Mouse (Mus musculus) G1E-ER4 (cell line): ENCODE data around the gene Fsip1. TPM values are rescaled to one million over a fixed set of nuclear protein-coding genes. Genes with fewer than 3 reads are reported as not detected.

ENCODE experiments used
- GATA1 ChIP-seq: IDR thresholded peaks from one replicate; pipeline ENCODE4 v1.8.0; 2012; ENCODE audit warnings: low read length, inconsistent platforms
- polyA plus RNA-seq: library from polyadenylated mRNA; stranded (reverse); fragments of >175 nt; gene quantifications from 2 replicates; pipeline ENCODE4 v1.2.3, GENCODE M21; 2012

Gene Fsip1
- polyA plus RNA-seq, 1 experiment = not detected

- no peak for TF ChIP-seq GATA1
Observed at GRCm38 (mm10) chr2:118160991-118161390, 95.8 kb downstream of the Fsip1 start.

GRCm38 (mm10) chr2:118160547-118160946 lies 96.2 kb downstream of the Fsip1 start:
- TF ChIP-seq GATA1 = no peak

- TF ChIP-seq GATA1 = no peak
Observed at GRCm38 (mm10) chr2:118159126-118159525, 97.6 kb downstream of the Fsip1 start.

- TF ChIP-seq GATA1 = no peak
Observed at GRCm38 (mm10) chr2:118158095-118158494, 98.7 kb downstream of the Fsip1 start.

- no peak for TF ChIP-seq GATA1
Observed at GRCm38 (mm10) chr2:118149855-118150563, 106.8 kb downstream of the Fsip1 start.

GRCm38 (mm10) chr2:118148321-118149142 lies 108.2 kb downstream of the Fsip1 start:
- TF ChIP-seq GATA1 = no peak

- TF ChIP-seq GATA1 = no peak
Observed at GRCm38 (mm10) chr2:118141651-118142050, 115.1 kb downstream of the Fsip1 start.

GRCm38 (mm10) chr2:118139261-118139660 lies 117.5 kb downstream of the Fsip1 start:
- TF ChIP-seq GATA1 = no peak

- no peak for TF ChIP-seq GATA1
Observed at GRCm38 (mm10) chr2:118137776-118138175, 119.0 kb downstream of the Fsip1 start.

- TF ChIP-seq GATA1 = no peak
Observed at GRCm38 (mm10) chr2:118137071-118137470, 119.7 kb downstream of the Fsip1 start.

GRCm38 (mm10) chr2:118128313-118128712 lies 128.5 kb downstream of the Fsip1 start:
- no peak for TF ChIP-seq GATA1

GRCm38 (mm10) chr2:118127516-118128288 lies 129.1 kb downstream of the Fsip1 start:
- no peak for TF ChIP-seq GATA1

- TF ChIP-seq GATA1 = no peak
Observed at GRCm38 (mm10) chr2:118125943-118126470, 130.8 kb downstream of the Fsip1 start.

GRCm38 (mm10) chr2:118125211-118125939 lies 131.4 kb downstream of the Fsip1 start:
- no peak for TF ChIP-seq GATA1

- no peak for TF ChIP-seq GATA1
Observed at GRCm38 (mm10) chr2:118124437-118124836, 132.3 kb downstream of the Fsip1 start.

GRCm38 (mm10) chr2:118123743-118124142 lies 133.0 kb downstream of the Fsip1 start:
- no peak for TF ChIP-seq GATA1
